Comparison of ENCODE assay signal across 14 mouse cellular contexts in genomic region chr19:34435197-34435611, GRCm38 (mm10). TPM values are rescaled to one million over a fixed set of nuclear protein-coding genes. Genes with fewer than 3 reads are reported as not detected.
DNase-seq lines count a peak whose midpoint lies in the region; ATAC-seq and TF ChIP-seq lines count a peak whose summit lies in the region.
"Had no signal": no experiment of that assay in that cellular context is flagged by ENCODE, and none has a peak within 500 bp of the region (broad histone marks: within the 10 kb centered on the region; RNA-seq: fewer than 3 reads in every experiment).

No protein-coding gene starts in this region.

- H3K4me1 ChIP-seq in hindbrain, embryonic 10.5 days (replicated peaks): no peaks in the 10 kb centered on the region
- no peaks in the 10 kb centered on the region for H3K4me1 ChIP-seq in hindbrain, embryonic 12.5 days
- no peaks in the 10 kb centered on the region for H3K4me1 ChIP-seq in midbrain, postnatal 0 days (ENCODE audit: insufficient read depth, low read length)
- no peaks in the 10 kb centered on the region for H3K4me1 ChIP-seq in midbrain, embryonic 15.5 days

- H3K4me2 ChIP-seq in hindbrain, embryonic 12.5 days (replicated peaks): no peak overlapping the region
- H3K4me2 ChIP-seq in midbrain, postnatal 0 days (ENCODE audit: low read depth, low read length, poor library complexity, severe bottlenecking): no peak overlapping the region
- H3K4me2 ChIP-seq in midbrain, embryonic 15.5 days: no peak overlapping the region
- H3K4me2 ChIP-seq: midbrain, embryonic 11.5 days had no signal

- ATAC-seq in hindbrain, embryonic 12.5 days (ENCODE audit: low FRiP score): no peak
- no peak for ATAC-seq in midbrain, postnatal 0 days (ENCODE audit: low FRiP score)
- ATAC-seq in midbrain, embryonic 15.5 days (replicated peaks): no peak
- ATAC-seq in CD4-positive, CD25-positive, alpha-beta regulatory T cell, adult 4 months: no peak

- WGBS in hindbrain, embryonic 10.5 days: 68% methylated on average over 5 of the region's 5 CpGs
- WGBS in hindbrain, embryonic 12.5 days: 56% methylated on average over 5 of the region's 5 CpGs
- 62% methylated on average over 5 of the region's 5 CpGs for WGBS in midbrain, postnatal 0 days
- 64% methylated on average over 5 of the region's 5 CpGs for WGBS in midbrain, embryonic 15.5 days

- no peaks in the 10 kb centered on the region for H3K27me3 ChIP-seq in hindbrain, embryonic 10.5 days (ENCODE audit: insufficient read depth, poor library complexity, severe bottlenecking)
- H3K27me3 ChIP-seq in hindbrain, embryonic 12.5 days: no peaks in the 10 kb centered on the region
- H3K27me3 ChIP-seq in midbrain, postnatal 0 days (ENCODE audit: insufficient read depth, low read length): no peaks in the 10 kb centered on the region
- no peaks in the 10 kb centered on the region for H3K27me3 ChIP-seq in midbrain, embryonic 15.5 days (replicated peaks)

- H3K36me3 ChIP-seq in hindbrain, embryonic 10.5 days: no peaks in the 10 kb centered on the region
- H3K36me3 ChIP-seq in hindbrain, embryonic 12.5 days: no peaks in the 10 kb centered on the region
- no peaks in the 10 kb centered on the region for H3K36me3 ChIP-seq in midbrain, postnatal 0 days (ENCODE audit: insufficient read depth, low read length)
- no peaks in the 10 kb centered on the region for H3K36me3 ChIP-seq in midbrain, embryonic 15.5 days (replicated peaks)

- DNase-seq in hindbrain, embryonic 10.5 days (ENCODE audit: low spot score): peak; percentile 6
- peak; percentile 39 for DNase-seq in midbrain, postnatal 0 days (ENCODE audit: low spot score)
- peak; percentile 33 for DNase-seq in hindlimb bud, embryonic 11.5 days (ENCODE audit: extremely low spot score, low read depth, low spot score)
- no peak for DNase-seq in gastrocnemius, adult 8-10 months (ENCODE audit: low spot score in 2 of 2)
- no peak for DNase-seq in layer of hippocampus, postnatal 36 days
- DNase-seq: adrenal gland, postnatal 14 days; cerebellum, adult 11 months; gastrocnemius, adult 2 months; lung, adult 2 months; thymus, adult 18-20 months had no signal

- no peak overlapping the region for H3K4me3 ChIP-seq in hindbrain, embryonic 10.5 days
- H3K4me3 ChIP-seq in hindbrain, embryonic 12.5 days: no peak overlapping the region
- H3K4me3 ChIP-seq in midbrain, postnatal 0 days (ENCODE audit: low read depth, low read length): no peak overlapping the region
- H3K4me3 ChIP-seq in midbrain, embryonic 15.5 days: no peak overlapping the region
- H3K4me3 ChIP-seq: gastrocnemius, adult 2 months had no signal

- H3K9ac ChIP-seq in hindbrain, embryonic 12.5 days: no peak overlapping the region
- H3K9ac ChIP-seq in midbrain, postnatal 0 days (replicated peaks; ENCODE audit: low read length, poor library complexity, severe bottlenecking): no peak overlapping the region
- no peak overlapping the region for H3K9ac ChIP-seq in midbrain, embryonic 15.5 days

- no peak overlapping the region for H3K27ac ChIP-seq in hindbrain, embryonic 10.5 days
- no peak overlapping the region for H3K27ac ChIP-seq in hindbrain, embryonic 12.5 days
- H3K27ac ChIP-seq in midbrain, postnatal 0 days (ENCODE audit: low read depth, low read length): no peak overlapping the region
- H3K27ac ChIP-seq in midbrain, embryonic 15.5 days: no peak overlapping the region
- H3K27ac ChIP-seq: gastrocnemius, adult 2 months had no signal

- H3K9me3 ChIP-seq in hindbrain, embryonic 10.5 days: no peaks in the 10 kb centered on the region
- H3K9me3 ChIP-seq in hindbrain, embryonic 12.5 days (replicated peaks): no peaks in the 10 kb centered on the region
- H3K9me3 ChIP-seq in midbrain, postnatal 0 days (ENCODE audit: low read length): no peaks in the 10 kb centered on the region
- H3K9me3 ChIP-seq in midbrain, embryonic 15.5 days: no peaks in the 10 kb centered on the region

- TF ChIP-seq CTCF in midbrain, postnatal 0 days (IDR thresholded peaks at IDR 0.05): no peak

RNA-seq across cellular contexts. Expression of gene Ch25h, which starts 39.8 kb away (rescaled TPM):
- polyA plus RNA-seq in hindbrain, embryonic 10.5 days (2016; fragmentation: Nextera tagmentation; extraction: Ambion mirVana): 0.24 and 0.37 TPM in 2 replicates
- 5.5 and 6.1 TPM in 2 replicates for polyA plus RNA-seq in hindbrain, embryonic 12.5 days (2016; fragmentation: Nextera tagmentation; extraction: Ambion mirVana)
- 0.60 and 0.61 TPM in 2 replicates for total RNA-seq in midbrain, postnatal 0 days (2014; rRNA removed)
- polyA plus RNA-seq in midbrain, postnatal 0 days (2015; fragmentation: Nextera tagmentation; extraction: Ambion mirVana): 0.42 and 0.86 TPM in 2 replicates
- polyA plus RNA-seq in midbrain, embryonic 15.5 days (2015; fragmentation: Nextera tagmentation; extraction: Ambion mirVana): 0.75 and 0.79 TPM in 2 replicates
- not detected for polyA plus RNA-seq in CD4-positive, CD25-positive, alpha-beta regulatory T cell, adult 4 months (2017; shearing (Covaris generic))
- total RNA-seq in gastrocnemius, adult 8-10 months (2022): not detected
- 1 to 10 TPM in 1 of 2 experiments, under 1 TPM in 1; 0.50 to 1.2 TPM for total RNA-seq in layer of hippocampus, postnatal 36 days (2021)
- total RNA-seq: adrenal gland, postnatal 14 days; gastrocnemius, adult 2 months had no signal

Comparison
In these comparisons a context has a peak if more than half of its experiments do, and no peak if none do; other contexts are left out.
1. DNase-seq: peak in hindbrain, embryonic 10.5 days (single experiment), midbrain, postnatal 0 days (single experiment) and hindlimb bud, embryonic 11.5 days (single experiment); none in gastrocnemius, adult 8-10 months (0 of 2) and layer of hippocampus, postnatal 36 days (0 of 2).